ENCODE assay signal across 9 mouse cellular contexts in genomic region chr10:111977584-111977983, GRCm38 (mm10). TPM values are rescaled to one million over a fixed set of nuclear protein-coding genes. Genes with fewer than 3 reads are reported as not detected.
DNase-seq lines count a peak whose midpoint lies in the region; ATAC-seq and TF ChIP-seq lines count a peak whose summit lies in the region.
"Had no signal": no experiment of that assay in that cellular context is flagged by ENCODE, and none has a peak within 500 bp of the region (broad histone marks: within the 10 kb centered on the region; RNA-seq: fewer than 3 reads in every experiment).

No protein-coding gene starts in this region.

- no peak for TF ChIP-seq EP300 in ES-Bruce4 (IDR thresholded peaks at IDR 0.05; ENCODE audit: insufficient read depth, low read depth, low read length)

- H3K4me3 ChIP-seq in ES-Bruce4 (ENCODE audit: low read depth, low read length), result no peak overlapping the region
- no peak overlapping the region for H3K4me3 ChIP-seq in cerebellum, adult 2 months (replicated peaks; ENCODE audit: insufficient read depth, low read depth, low read length)
- H3K4me3 ChIP-seq: liver, embryonic 15.5 days had no signal

- peak; percentile 79 for ATAC-seq in megakaryocyte, adult 5-6 weeks (ENCODE audit: poor library complexity, severe bottlenecking)

- no peak for TF ChIP-seq POLR2A in ES-Bruce4 (IDR thresholded peaks at IDR 0.05; ENCODE audit: insufficient read depth, low read length)
- no peak for TF ChIP-seq POLR2A in cerebellum, adult 2 months (IDR thresholded peaks at IDR 0.05; ENCODE audit: borderline replicate concordance, insufficient read depth, low read length)

- H3K4me1 ChIP-seq in ES-Bruce4 (ENCODE audit: control insufficient read depth, insufficient read depth, low read length), result no peaks in the 10 kb centered on the region
- H3K4me1 ChIP-seq in cerebellum, adult 2 months (ENCODE audit: control insufficient read depth, insufficient read depth, low read length), result no peaks in the 10 kb centered on the region

- 39% methylated on average over 5 of the region's 5 CpGs for WGBS in cerebellum, adult 2 months

- H3K27ac ChIP-seq in ES-Bruce4 (ENCODE audit: insufficient read depth, low read length), result no peak overlapping the region
- no peak overlapping the region for H3K27ac ChIP-seq in cerebellum, adult 2 months (ENCODE audit: insufficient read depth, low read length)
- H3K27ac ChIP-seq: liver, embryonic 15.5 days had no signal

- peak; percentile 57 for TF ChIP-seq CTCF in ES-Bruce4 (IDR thresholded peaks at IDR 0.05; ENCODE audit: low read depth, low read length)
- TF ChIP-seq CTCF in cerebellum, adult 2 months (IDR thresholded peaks at IDR 0.05; ENCODE audit: borderline replicate concordance, insufficient read depth, low read depth, low read length), result peak; percentile 85

- peaks cover 47% of the 10 kb centered on the region for H3K36me3 ChIP-seq in ES-Bruce4 (ENCODE audit: control insufficient read depth, insufficient read depth, low read length, poor library complexity, severe bottlenecking)

- no peaks in the 10 kb centered on the region for H3K9me3 ChIP-seq in ES-Bruce4 (replicated peaks; ENCODE audit: control insufficient read depth, insufficient read depth, low read length, poor library complexity, severe bottlenecking)
- H3K9me3 ChIP-seq: liver, embryonic 15.5 days had no signal

- DNase-seq in cerebellum, adult 18-20 months, result peak; percentile 19 to 53
- no peak for DNase-seq in cerebellum, adult 11 months
- peak; percentile 15 to 49 for DNase-seq in cerebellum, adult 2 months
- peak; percentile 58 to 73 for DNase-seq in frontal cortex, postnatal 36 days (ENCODE audit: low spot score in 2 of 2)
- peak; percentile 39 to 50 for DNase-seq in layer of hippocampus, postnatal 14 days (ENCODE audit: low spot score in 2 of 2)
- peak; percentile 44 for DNase-seq in spleen, adult 12 weeks (ENCODE audit: low spot score)

- H3K9ac ChIP-seq in ES-Bruce4 (ENCODE audit: low read depth, poor library complexity, severe bottlenecking), result no peak overlapping the region
- H3K9ac ChIP-seq: liver, embryonic 15.5 days had no signal

- H3K27me3 ChIP-seq in ES-Bruce4 (ENCODE audit: control insufficient read depth, insufficient read depth, low read length, poor library complexity, severe bottlenecking), result no peaks in the 10 kb centered on the region
- H3K27me3 ChIP-seq in cerebellum, adult 2 months (ENCODE audit: control insufficient read depth, insufficient read depth, low read length), result no peaks in the 10 kb centered on the region
- H3K27me3 ChIP-seq: liver, embryonic 15.5 days had no signal

RNA-seq across cellular contexts. Expression of gene Krr1, which starts 5.1 kb away (rescaled TPM):
- polyA plus RNA-seq in ES-Bruce4 (2011; ENCODE audit: insufficient read depth, insufficient read length, low read depth, missing spikeins), result 63.6 and 77.1 TPM in 2 replicates
- polyA plus RNA-seq in cerebellum, adult 2 months (2012; rRNA removed), result 30.3 and 31.3 TPM in 2 replicates
- total RNA-seq in layer of hippocampus, postnatal 14 days (2021), result 10 to 100 TPM; 27.5 to 31.7 TPM
- total RNA-seq in megakaryocyte, adult 5-6 weeks (2015), result 46.2 and 50.3 TPM in 2 replicates
- 29.0 and 33.3 TPM in 2 replicates for total RNA-seq in megakaryocyte, adult 5-6 weeks (2017)

RNA-seq across cellular contexts. Expression of gene Glipr1, which starts 24.8 kb away (rescaled TPM):
- 1.1 TPM in 1 of 2 replicates, not detected in the other for polyA plus RNA-seq in ES-Bruce4 (2011; ENCODE audit: insufficient read depth, insufficient read length, low read depth, missing spikeins)
- 0.36 and 0.63 TPM in 2 replicates for polyA plus RNA-seq in cerebellum, adult 2 months (2012; rRNA removed)
- total RNA-seq in layer of hippocampus, postnatal 14 days (2021), result 1 to 10 TPM; 1.6 to 2.1 TPM
- 703 and 727 TPM in 2 replicates for total RNA-seq in megakaryocyte, adult 5-6 weeks (2015)
- total RNA-seq in megakaryocyte, adult 5-6 weeks (2017), result 548 and 598 TPM in 2 replicates

Comparison
In these comparisons a context has a peak if more than half of its experiments do, and no peak if none do; other contexts are left out.
1. RNA of gene Glipr1, which starts 24.8 kb away (total RNA-seq): 548 to 727 TPM in megakaryocyte, adult 5-6 weeks; 1.6 to 2.1 TPM in layer of hippocampus, postnatal 14 days; every median in the first group is over 100 times any median in the second.